Mouse (Mus musculus) G1E (cell line): Measurements from ENCODE around the gene Grin2b. TPM values are rescaled to one million over a fixed set of nuclear protein-coding genes. Genes with fewer than 3 reads are reported as not detected.

Experiments used
- ATAC-seq: 2 replicates; pipeline ENCODE4 v1.8.0; 2016; ENCODE audit warnings: mild to moderate bottlenecking; ENCODE audit not compliant: insufficient number of reproducible peaks, poor library complexity, low FRiP score, severe bottlenecking; ENCODE audit errors: extremely low read depth
- DNase-seq: peaks from one replicate; pipeline ENCODE4 v3.0.0; 2012; ENCODE audit warnings: low spot score
- H3K27me3 ChIP-seq: 2 replicates; pipeline ENCODE4 v1.6.1; 2012; ENCODE audit warnings: mild to moderate bottlenecking, low read length, inconsistent platforms; ENCODE audit not compliant: insufficient read depth
- H3K36me3 ChIP-seq: replicated peaks from 2 replicates; pipeline ENCODE3; 2012; ENCODE audit warnings: mild to moderate bottlenecking, inconsistent platforms
- H3K4me1 ChIP-seq: 2 replicates; pipeline ENCODE4 v1.6.1; 2012; ENCODE audit warnings: low read depth, low read length, inconsistent platforms, mixed read lengths; ENCODE audit not compliant: insufficient read depth
- H3K4me3 ChIP-seq: 2 replicates; pipeline ENCODE4 v1.5.1; 2012; ENCODE audit warnings: low read depth, mild to moderate bottlenecking, inconsistent platforms, low read length, moderate library complexity, mixed read lengths
- H3K9me3 ChIP-seq: replicated peaks from 2 replicates; pipeline ENCODE4 v1.6.1; 2012; ENCODE audit warnings: inconsistent platforms
- CTCF ChIP-seq: IDR thresholded peaks from 2 replicates; pipeline ENCODE4 v1.5.1; 2012; ENCODE audit warnings: low read depth, low read length, inconsistent platforms, mixed read lengths
- GATA1 ChIP-seq: IDR thresholded peaks from 2 replicates; pipeline ENCODE4 v1.6.1; 2012; ENCODE audit warnings: borderline replicate concordance, low read length, inconsistent platforms, mixed read lengths
- GATA2 ChIP-seq: IDR thresholded peaks from 2 replicates; pipeline ENCODE4 v1.6.1; 2012; ENCODE audit warnings: low read depth, low read length, inconsistent platforms, borderline replicate concordance
- POLR2AphosphoS5 ChIP-seq: IDR thresholded peaks from 2 replicates; pipeline ENCODE4 v1.6.1; 2012; ENCODE audit warnings: low read depth, low read length, inconsistent platforms; ENCODE audit not compliant: insufficient replicate concordance
- TAL1 ChIP-seq: conservative IDR thresholded peaks from 2 replicates; pipeline ENCODE4 v1.6.1; 2012; ENCODE audit warnings: low read depth, low read length, inconsistent platforms, mixed read lengths
- polyA plus RNA-seq: library from polyadenylated mRNA; stranded (reverse); fragments of >175 nt; gene quantifications from 2 replicates; pipeline ENCODE4 v1.2.3, GENCODE M21; 2012
- total RNA-seq, 2 experiments: library from RNA; stranded (forward) in 1 of 2; stranded (reverse) in 1 of 2; fragments of 200-1000 nt in 1 of 2; fragments of >200 nt in 1 of 2; fragmentation: Nextera tagmentation in 1 of 2; gene quantifications; 2 replicates each; pipeline ENCODE4 v1.2.3; 2014 to 2017

Gene Grin2b
- total and polyA plus RNA-seq, 3 experiments, result 0.05 TPM; not detected in 2

GRCm38 (mm10) chr6:136070101-136070500, 103.2 kb downstream of the Grin2b start:
- Histone ChIP-seq H3K27me3 (no peaks in the 10 kb centered on the region), H3K4me1 (no peaks in the 10 kb centered on the region), H3K36me3 (no peaks in the 10 kb centered on the region), H3K4me3 (no peak overlapping the region), H3K9me3 (peaks cover 49% of the 10 kb centered on the region)
- ATAC-seq (no peak), DNase-seq (no peak)
- TF ChIP-seq POLR2AphosphoS5, result no peak
- TF ChIP-seq CTCF, result no peak
- no peak for TF ChIP-seq GATA1
- no peak for TF ChIP-seq GATA2
- no peak for TF ChIP-seq TAL1

- Histone ChIP-seq H3K27me3 (no peaks in the 10 kb centered on the region), H3K9me3 (peaks cover 48% of the 10 kb centered on the region), H3K4me3 (no peak overlapping the region), H3K4me1 (no peaks in the 10 kb centered on the region), H3K36me3 (no peaks in the 10 kb centered on the region)
- ATAC-seq (no peak), DNase-seq (no peak)
- TF ChIP-seq TAL1 (no peak), GATA2 (no peak), POLR2AphosphoS5 (no peak), CTCF (no peak), GATA1 (no peak)
Measured at GRCm38 (mm10) chr6:136053346-136053745, 120.0 kb downstream of the Grin2b start.

- H3K4me1 ChIP-seq, result no peaks in the 10 kb centered on the region
- no peak overlapping the region for H3K4me3 ChIP-seq
- ATAC-seq, result no peak
- H3K27me3 ChIP-seq, result no peaks in the 10 kb centered on the region
- no peak for DNase-seq
- TF ChIP-seq POLR2AphosphoS5 (no peak), GATA1 (no peak), GATA2 (no peak), TAL1 (no peak), CTCF (no peak)
- peaks cover 50% of the 10 kb centered on the region for H3K9me3 ChIP-seq
- H3K36me3 ChIP-seq, result no peaks in the 10 kb centered on the region
Measured at GRCm38 (mm10) chr6:136050346-136050745, 123.0 kb downstream of the Grin2b start.

- TF ChIP-seq GATA2, result no peak
- TF ChIP-seq TAL1, result no peak
- no peak for TF ChIP-seq CTCF
- no peak for TF ChIP-seq GATA1
- Histone ChIP-seq H3K9me3 (peaks cover 47% of the 10 kb centered on the region), H3K27me3 (no peaks in the 10 kb centered on the region), H3K4me3 (no peak overlapping the region), H3K4me1 (no peaks in the 10 kb centered on the region), H3K36me3 (no peaks in the 10 kb centered on the region)
- ATAC-seq (no peak), DNase-seq (no peak)
Measured at GRCm38 (mm10) chr6:136048084-136048483, 125.2 kb downstream of the Grin2b start.

- DNase-seq, result no peak
- Histone ChIP-seq H3K4me3 (no peak overlapping the region), H3K9me3 (peaks cover 60% of the 10 kb centered on the region), H3K4me1 (no peaks in the 10 kb centered on the region), H3K36me3 (no peaks in the 10 kb centered on the region), H3K27me3 (no peaks in the 10 kb centered on the region)
- no peak for TF ChIP-seq TAL1
- ATAC-seq, result no peak
Measured at GRCm38 (mm10) chr6:136046091-136046490, 127.2 kb downstream of the Grin2b start.

GRCm38 (mm10) chr6:136044461-136044860, 128.8 kb downstream of the Grin2b start:
- Histone ChIP-seq H3K9me3 (peaks cover 66% of the 10 kb centered on the region), H3K4me1 (no peaks in the 10 kb centered on the region), H3K36me3 (no peaks in the 10 kb centered on the region), H3K27me3 (no peaks in the 10 kb centered on the region), H3K4me3 (no peak overlapping the region)
- TF ChIP-seq POLR2AphosphoS5 (no peak), CTCF (no peak), GATA1 (no peak), TAL1 (no peak), GATA2 (no peak)
- DNase-seq (no peak), ATAC-seq (no peak)

GRCm38 (mm10) chr6:136042375-136042774, 130.9 kb downstream of the Grin2b start:
- Histone ChIP-seq H3K4me1 (no peaks in the 10 kb centered on the region), H3K9me3 (peaks cover 63% of the 10 kb centered on the region), H3K4me3 (no peak overlapping the region), H3K36me3 (no peaks in the 10 kb centered on the region), H3K27me3 (no peaks in the 10 kb centered on the region)
- ATAC-seq (no peak), DNase-seq (no peak)
- TF ChIP-seq GATA2 (no peak), TAL1 (no peak), POLR2AphosphoS5 (no peak), GATA1 (no peak), CTCF (no peak)
